Comparison of ENCODE assay signal across 8 mouse cellular contexts in the genomic region with DNA sequence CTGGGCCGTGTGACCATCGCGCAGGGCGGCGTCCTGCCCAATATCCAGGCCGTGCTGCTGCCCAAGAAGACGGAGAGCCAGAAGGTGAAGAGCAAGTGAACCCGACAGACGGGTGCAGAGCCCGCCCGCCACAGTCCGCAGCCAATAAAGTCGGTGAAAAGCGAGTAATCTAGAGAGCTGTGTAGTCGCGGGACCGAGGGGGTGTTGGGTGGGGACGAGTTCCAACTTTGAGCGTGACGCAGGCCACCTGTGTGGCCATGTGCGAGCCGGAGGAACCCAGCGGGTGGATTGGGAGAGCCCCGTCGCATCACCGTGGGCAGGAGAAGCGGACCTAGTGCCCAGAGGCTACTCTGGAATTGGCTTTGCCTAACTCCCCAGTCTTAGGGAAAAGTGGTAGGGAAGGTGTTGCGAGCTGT. TPM values are rescaled to one million over a fixed set of nuclear protein-coding genes. Genes with fewer than 3 reads are reported as not detected.
DNase-seq lines count a peak whose midpoint lies in the region; ATAC-seq and TF ChIP-seq lines count a peak whose summit lies in the region.

No protein-coding gene starts in this region.

- H3K36me3 ChIP-seq in intestine, postnatal 0 days (ENCODE audit: control insufficient read depth, insufficient read depth) = peaks cover 4% of the 10 kb centered on the region; the same call in 1 of the 2 replicates
- 0 out of 2 replicates have a peak, but pooled peaks cover 7% of the 10 kb centered on the region for H3K36me3 ChIP-seq in lung, postnatal 0 days (ENCODE audit: insufficient read depth, low read length)

- TF ChIP-seq CTCF in intestine, postnatal 0 days (IDR thresholded peaks at IDR 0.05; ENCODE audit: low read depth) = no peak
- no peak for TF ChIP-seq CTCF in lung, postnatal 0 days (IDR thresholded peaks at IDR 0.05)

- H3K4me2 ChIP-seq in intestine, postnatal 0 days (replicated peaks; ENCODE audit: low read depth) = peak overlapping the region; percentile 94
- peak overlapping the region; percentile 90 for H3K4me2 ChIP-seq in lung, postnatal 0 days (replicated peaks; ENCODE audit: low read depth, low read length)

- no peak for TF ChIP-seq EP300 in lung, postnatal 0 days (IDR thresholded peaks at IDR 0.05)

- WGBS in intestine, postnatal 0 days = under 1% methylated on average over 28 of the region's 28 CpGs
- WGBS in lung, postnatal 0 days = 2% methylated on average over 28 of the region's 28 CpGs

- H3K9me3 ChIP-seq in intestine, postnatal 0 days (ENCODE audit: control insufficient read depth) = no peaks in the 10 kb centered on the region
- H3K9me3 ChIP-seq in lung, postnatal 0 days (ENCODE audit: low read length) = no peaks in the 10 kb centered on the region

- ATAC-seq in granulocyte monocyte progenitor cell, adult 5-6 weeks (replicated peaks; ENCODE audit: poor library complexity, severe bottlenecking) = peak; percentile 20
- peak; percentile 8 for ATAC-seq in intestine, postnatal 0 days
- ATAC-seq in lung, postnatal 0 days = peak; percentile 6

- H3K27ac ChIP-seq in intestine, postnatal 0 days (ENCODE audit: low read depth, low read length) = peak overlapping the region; percentile 90
- peak overlapping the region; percentile 91 for H3K27ac ChIP-seq in lung, postnatal 0 days (ENCODE audit: low read length)

- peaks cover 16% of the 10 kb centered on the region; the same call in 1 of the 2 replicates for H3K4me1 ChIP-seq in intestine, postnatal 0 days (replicated peaks; ENCODE audit: control insufficient read depth, insufficient read depth, low read length)
- no peaks in the 10 kb centered on the region; the same call in 1 of the 2 replicates for H3K4me1 ChIP-seq in lung, postnatal 0 days (ENCODE audit: insufficient read depth, low read depth, low read length)

- peak overlapping the region; percentile 79 for H3K9ac ChIP-seq in intestine, postnatal 0 days (ENCODE audit: low read depth, low read length)
- H3K9ac ChIP-seq in lung, postnatal 0 days (replicated peaks; ENCODE audit: low read depth) = peak overlapping the region; percentile 70

- DNase-seq in right cerebral cortex, adult 18-20 months = peak; percentile 57
- DNase-seq in right cerebral cortex, postnatal 4 days = no peak
- peak; percentile 55 to 56 for DNase-seq in adrenal gland, postnatal 36 days
- peak; percentile 51 for DNase-seq in lung, postnatal 0 days (ENCODE audit: low spot score)
- DNase-seq in right cerebral cortex, postnatal 10 days (ENCODE audit: low spot score in 2 of 2) = peak; percentile 54 to 65
- DNase-seq in yolk sac, embryonic 10.5 days (ENCODE audit: low spot score) = no peak

- peak overlapping the region; percentile 85 for H3K4me3 ChIP-seq in intestine, postnatal 0 days (ENCODE audit: low read depth, low read length)
- H3K4me3 ChIP-seq in lung, postnatal 0 days (ENCODE audit: low read depth, low read length) = peak overlapping the region; percentile 77

- H3K27me3 ChIP-seq in intestine, postnatal 0 days (replicated peaks; ENCODE audit: control insufficient read depth, insufficient read depth, low read length) = no peaks in the 10 kb centered on the region
- H3K27me3 ChIP-seq in lung, postnatal 0 days (replicated peaks; ENCODE audit: insufficient read depth, low read length) = no peaks in the 10 kb centered on the region

RNA-seq across cellular contexts. Expression of a gene that starts 0.6 kb away (rescaled TPM):
- 100 to 1,000 TPM; 173 to 208 TPM for total RNA-seq in adrenal gland, postnatal 36 days (2021)
- 30.2 and 52.4 TPM in 2 replicates for total RNA-seq in granulocyte monocyte progenitor cell, adult 5-6 weeks (2014; fragmentation: Nextera tagmentation)
- 69.6 and 88.9 TPM in 2 replicates for total RNA-seq in granulocyte monocyte progenitor cell, adult 5-6 weeks (2017)
- 231 and 241 TPM in 2 replicates for polyA plus RNA-seq in intestine, postnatal 0 days (2015; fragmentation: Nextera tagmentation; extraction: Ambion mirVana)
- 424 and 464 TPM in 2 replicates for polyA plus RNA-seq in lung, postnatal 0 days (2015; fragmentation: Nextera tagmentation; extraction: Ambion mirVana)

RNA-seq across cellular contexts. Expression of a gene that starts 4.4 kb away (rescaled TPM):
- 10 to 100 TPM; 11.3 to 12.3 TPM for total RNA-seq in adrenal gland, postnatal 36 days (2021)
- total RNA-seq in granulocyte monocyte progenitor cell, adult 5-6 weeks (2014; fragmentation: Nextera tagmentation) = 7.0 and 20.7 TPM in 2 replicates
- 46.7 and 58.9 TPM in 2 replicates for total RNA-seq in granulocyte monocyte progenitor cell, adult 5-6 weeks (2017)
- polyA plus RNA-seq in intestine, postnatal 0 days (2015; fragmentation: Nextera tagmentation; extraction: Ambion mirVana) = 0.46 and 0.76 TPM in 2 replicates
- 1.5 and 1.6 TPM in 2 replicates for polyA plus RNA-seq in lung, postnatal 0 days (2015; fragmentation: Nextera tagmentation; extraction: Ambion mirVana)

RNA-seq across cellular contexts. Expression of a gene that starts 18.8 kb away (rescaled TPM):
- total RNA-seq in adrenal gland, postnatal 36 days (2021) = 1 to 10 TPM in 1 of 2 experiments, under 1 TPM in 1; 0.43 to 1.2 TPM
- total RNA-seq in granulocyte monocyte progenitor cell, adult 5-6 weeks (2014; fragmentation: Nextera tagmentation) = 3.3 and 3.9 TPM in 2 replicates
- 1.1 and 2.8 TPM in 2 replicates for total RNA-seq in granulocyte monocyte progenitor cell, adult 5-6 weeks (2017)
- 0.47 and 1.8 TPM in 2 replicates for polyA plus RNA-seq in intestine, postnatal 0 days (2015; fragmentation: Nextera tagmentation; extraction: Ambion mirVana)
- 1.8 and 2.2 TPM in 2 replicates for polyA plus RNA-seq in lung, postnatal 0 days (2015; fragmentation: Nextera tagmentation; extraction: Ambion mirVana)

RNA-seq across cellular contexts. Expression of a gene that starts 19.4 kb away (rescaled TPM):
- 10 to 100 TPM; 77.0 to 78.2 TPM for total RNA-seq in adrenal gland, postnatal 36 days (2021)
- total RNA-seq in granulocyte monocyte progenitor cell, adult 5-6 weeks (2014; fragmentation: Nextera tagmentation) = 139 and 168 TPM in 2 replicates
- 53.9 and 58.5 TPM in 2 replicates for total RNA-seq in granulocyte monocyte progenitor cell, adult 5-6 weeks (2017)
- polyA plus RNA-seq in intestine, postnatal 0 days (2015; fragmentation: Nextera tagmentation; extraction: Ambion mirVana) = 41.4 and 45.2 TPM in 2 replicates
- polyA plus RNA-seq in lung, postnatal 0 days (2015; fragmentation: Nextera tagmentation; extraction: Ambion mirVana) = 44.4 and 46.1 TPM in 2 replicates

RNA-seq across cellular contexts. Expression of a gene that starts 26.6 kb away (rescaled TPM):
- total RNA-seq in adrenal gland, postnatal 36 days (2021) = under 1 TPM in 1 of 2 experiments, not detected in 1; 0.20 TPM
- not detected in 2 replicates for total RNA-seq in granulocyte monocyte progenitor cell, adult 5-6 weeks (2014; fragmentation: Nextera tagmentation)
- 0.21 and 1.8 TPM in 2 replicates for total RNA-seq in granulocyte monocyte progenitor cell, adult 5-6 weeks (2017)
- polyA plus RNA-seq in intestine, postnatal 0 days (2015; fragmentation: Nextera tagmentation; extraction: Ambion mirVana) = 0.76 and 1.3 TPM in 2 replicates
- polyA plus RNA-seq in lung, postnatal 0 days (2015; fragmentation: Nextera tagmentation; extraction: Ambion mirVana) = 2.3 and 3.4 TPM in 2 replicates

Comparison
In these comparisons a context has a peak if more than half of its experiments do, and no peak if none do; other contexts are left out.
1. DNase-seq: peak in right cerebral cortex, adult 18-20 months (single experiment), adrenal gland, postnatal 36 days (2 of 2), lung, postnatal 0 days (single experiment) and right cerebral cortex, postnatal 10 days (2 of 2); none in right cerebral cortex, postnatal 4 days (single experiment) and yolk sac, embryonic 10.5 days (single experiment).
2. Peak in every context shown above with its lines, with median percentiles within 50 percentile points of each other: ATAC-seq.